Mouse (Mus musculus) cerebellum, adult 9-10 months (tissue): ENCODE measurements around the gene Zfp758.

ENCODE experiments used
- DNase-seq: peaks from one replicate; pipeline ENCODE4 v3.0.0; 2022

Zfp758 gene

DNA sequence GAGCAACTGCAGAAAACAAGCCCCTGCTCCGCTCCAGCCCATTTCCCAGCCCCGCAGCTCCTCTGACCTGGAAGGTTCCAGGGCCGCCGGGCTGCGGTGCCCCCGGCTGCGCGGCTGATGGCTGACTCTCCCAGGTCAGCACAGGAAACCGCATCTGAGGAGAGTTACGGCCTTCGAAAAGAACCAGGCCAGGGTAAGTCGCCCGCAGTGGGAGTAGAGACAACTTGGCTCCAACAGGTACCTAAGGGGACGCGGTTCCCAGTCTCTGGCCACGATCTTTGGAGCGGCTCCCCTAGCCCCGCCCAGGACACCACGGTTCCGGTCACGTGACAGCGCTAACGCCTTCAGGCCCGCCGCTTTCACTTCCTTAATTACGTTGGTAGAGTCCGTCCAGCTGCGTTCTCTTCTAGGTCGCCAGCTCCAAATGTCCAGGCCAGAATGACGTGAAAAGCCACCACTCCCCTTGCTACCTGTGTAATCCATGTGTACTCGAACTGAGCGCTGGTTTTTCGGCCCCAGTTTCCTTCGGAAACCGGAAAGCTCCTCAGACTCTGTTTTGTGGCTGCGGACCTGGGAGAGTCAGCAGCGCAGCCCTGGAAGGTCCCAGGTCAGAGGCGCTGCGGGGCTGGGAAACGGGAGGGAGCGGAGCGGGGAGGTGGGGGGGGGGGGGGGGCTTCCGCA is at the start of gene Zfp758, which contains the start of gene Zfp944:
TSS of gene Zfp758 (plus strand) at position 353 of the 681 bp plus-strand sequence.
TSS of gene Zfp944 (minus strand) at position 300 of the 681 bp plus-strand sequence.
- peak; percentile 56 for DNase-seq

DNA sequence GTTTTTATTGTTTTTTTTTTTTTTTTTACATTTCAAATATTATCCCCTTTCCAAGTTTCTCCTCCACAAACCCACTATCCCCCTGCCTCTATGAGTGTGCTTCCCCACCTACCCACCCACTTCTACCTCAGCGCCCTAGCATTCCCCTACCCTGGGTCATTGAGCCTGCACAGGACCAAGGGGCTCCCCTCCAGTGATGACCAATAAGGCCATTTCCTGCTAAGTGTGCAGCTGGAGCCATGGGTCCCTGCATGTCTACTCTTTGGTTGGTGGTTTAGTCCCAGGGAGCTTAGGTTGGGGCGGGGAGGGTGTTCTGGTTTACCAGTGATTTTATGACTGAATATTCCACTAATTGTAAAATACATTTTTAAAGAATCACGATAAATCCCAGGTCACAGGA is 47.0 kb upstream of the Zfp758 start:
- peak; percentile 12 for DNase-seq

DNA sequence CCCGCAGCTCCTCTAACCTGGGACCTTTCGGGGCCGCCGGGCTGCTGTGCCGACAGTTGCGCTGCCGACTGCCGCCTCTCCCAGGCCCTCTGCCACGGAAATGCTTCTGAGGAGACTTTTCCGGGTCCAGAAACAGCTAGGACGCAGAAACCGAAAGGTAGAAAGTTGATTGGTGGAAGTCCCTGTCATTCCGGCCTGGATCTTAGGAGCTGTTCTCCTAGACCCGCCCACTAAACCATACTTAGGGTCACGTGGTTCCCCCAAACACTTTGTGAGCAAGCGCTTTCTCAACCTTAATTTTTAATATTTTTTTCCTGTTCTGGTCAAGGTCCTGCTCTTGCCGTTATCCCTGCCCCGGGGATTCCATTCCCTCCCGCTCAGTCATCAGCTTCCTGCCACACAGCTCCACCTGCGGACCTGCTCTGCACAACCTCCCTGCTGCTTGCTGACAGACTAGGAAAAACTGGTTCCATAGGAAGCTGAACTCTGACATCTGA is 46.5 kb upstream of the Zfp758 start, which contains the start of gene CT030661.1:
TSS of gene CT030661.1 (minus strand) at position 108 of the 497 bp plus-strand sequence.
- peak; percentile 97 for DNase-seq

DNA sequence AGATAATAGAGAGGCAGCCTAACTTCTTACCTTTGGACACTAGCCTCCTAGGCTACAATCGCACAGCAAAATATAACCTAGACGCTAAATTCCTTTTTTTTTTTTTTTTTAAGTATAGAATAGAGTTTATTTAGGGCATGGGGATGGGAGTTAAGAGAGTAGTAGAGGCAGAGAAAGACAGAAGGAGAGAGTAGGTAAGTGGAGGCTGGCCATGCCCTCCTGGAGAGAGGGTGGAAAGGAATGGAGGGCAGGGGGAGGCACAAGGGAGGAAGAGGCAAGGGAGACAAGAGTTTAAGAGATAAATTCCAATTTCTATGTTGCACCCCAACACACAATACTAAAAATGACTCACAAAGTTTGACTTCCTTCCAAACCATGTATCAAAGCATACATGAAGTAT is 46.0 kb upstream of the Zfp758 start:
- peak; percentile 13 for DNase-seq

DNA sequence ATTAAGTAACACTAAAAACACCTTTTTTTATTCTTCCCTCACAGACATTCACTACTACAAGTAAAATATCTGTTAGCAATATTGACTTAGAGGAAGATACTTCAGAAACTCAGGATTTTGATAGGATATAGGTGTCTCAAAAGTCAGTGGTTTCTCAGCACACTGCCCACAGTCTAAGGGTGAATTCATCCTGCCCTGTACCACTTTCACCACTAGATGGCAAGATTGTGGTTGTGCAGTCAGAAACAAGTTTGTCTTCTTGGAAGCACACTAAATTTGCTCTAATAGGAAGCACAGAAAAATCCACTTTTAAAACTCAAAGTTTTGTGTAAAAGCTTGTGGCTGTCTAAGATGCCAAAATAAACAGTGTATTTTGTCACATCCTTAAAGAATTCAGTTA is 8.5 kb upstream of the Zfp758 start:
- DNase-seq: no peak

DNA sequence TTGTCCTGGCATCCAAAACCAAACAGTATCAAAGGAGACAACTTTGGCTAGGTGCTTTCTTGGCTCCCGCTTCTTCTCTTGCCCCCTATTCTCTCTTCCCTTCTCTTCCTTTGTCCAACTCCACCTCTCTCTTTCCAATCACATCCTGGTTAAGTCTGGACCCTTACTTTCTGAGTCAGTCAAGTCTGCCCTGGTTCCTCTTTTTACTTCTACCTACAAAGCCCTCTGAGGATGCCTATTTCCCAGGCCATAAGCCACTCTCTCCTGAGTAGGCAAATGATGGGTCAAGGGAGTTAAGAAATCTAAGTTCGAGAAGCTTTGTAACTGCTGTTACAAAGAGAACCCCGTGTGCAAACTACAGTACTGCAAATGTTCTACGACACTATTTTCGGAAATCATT is 681 bp upstream of the Zfp758 start:
- DNase-seq: peak; percentile 6

DNA sequence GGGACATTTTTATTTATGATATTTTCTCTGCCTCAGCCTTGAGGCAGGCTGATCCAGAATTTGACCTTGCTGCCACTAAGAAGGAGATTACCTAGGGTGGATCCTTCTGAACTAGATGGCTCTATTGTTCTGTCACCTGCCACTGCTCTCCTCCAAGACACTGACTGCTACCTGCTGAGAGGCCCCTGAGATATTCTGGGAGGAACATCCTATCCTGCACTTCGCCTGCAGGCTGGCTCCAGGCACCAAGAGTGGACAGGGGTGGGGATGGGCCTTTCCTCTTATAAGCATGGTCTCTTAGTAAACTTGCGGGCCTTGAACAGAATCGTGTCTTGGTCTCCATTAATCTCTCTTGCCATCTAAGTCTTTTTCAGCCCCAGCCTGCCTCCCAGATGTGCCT is 2.6 kb downstream of the Zfp758 start:
- DNase-seq: no peak

DNA sequence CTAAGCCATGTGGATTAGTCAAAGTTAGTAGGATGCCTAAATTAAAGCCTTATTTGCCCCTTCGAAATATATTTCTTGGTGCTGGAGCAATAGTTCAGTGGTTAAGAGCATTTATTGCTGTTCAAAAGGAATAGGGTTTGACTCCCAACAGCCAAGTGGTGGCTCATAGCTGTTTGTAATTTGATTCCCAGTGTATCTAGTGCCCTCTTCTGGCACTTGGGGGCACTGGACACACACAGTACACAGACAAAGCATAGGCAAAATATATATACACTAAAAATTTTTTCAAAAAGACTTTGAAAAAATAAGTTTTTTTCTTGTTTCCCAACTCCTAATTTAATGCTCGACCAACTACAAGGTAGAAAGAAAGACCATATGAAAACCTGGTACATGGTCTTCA is 49.5 kb downstream of the Zfp758 start:
- DNase-seq: no peak

DNA sequence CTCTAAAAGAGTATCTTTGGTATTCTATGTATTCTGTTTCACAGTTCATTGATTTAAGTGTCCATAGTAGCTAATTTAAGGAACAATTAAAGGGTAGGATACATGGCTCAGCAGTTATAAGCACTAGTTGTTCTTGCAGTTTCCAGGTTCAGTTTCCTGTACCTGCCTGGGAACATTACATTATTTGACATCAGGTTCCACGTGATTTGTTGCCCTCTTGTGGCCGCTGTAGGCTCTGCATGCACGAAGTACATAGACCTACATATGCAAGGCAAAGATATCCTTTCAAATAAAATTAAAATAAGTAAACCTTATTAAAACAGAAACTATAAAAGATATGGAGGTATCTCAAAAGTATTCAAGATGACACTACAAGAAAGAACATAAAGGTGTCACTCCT is 56.3 kb downstream of the Zfp758 start:
- peak; percentile 65 for DNase-seq

DNA sequence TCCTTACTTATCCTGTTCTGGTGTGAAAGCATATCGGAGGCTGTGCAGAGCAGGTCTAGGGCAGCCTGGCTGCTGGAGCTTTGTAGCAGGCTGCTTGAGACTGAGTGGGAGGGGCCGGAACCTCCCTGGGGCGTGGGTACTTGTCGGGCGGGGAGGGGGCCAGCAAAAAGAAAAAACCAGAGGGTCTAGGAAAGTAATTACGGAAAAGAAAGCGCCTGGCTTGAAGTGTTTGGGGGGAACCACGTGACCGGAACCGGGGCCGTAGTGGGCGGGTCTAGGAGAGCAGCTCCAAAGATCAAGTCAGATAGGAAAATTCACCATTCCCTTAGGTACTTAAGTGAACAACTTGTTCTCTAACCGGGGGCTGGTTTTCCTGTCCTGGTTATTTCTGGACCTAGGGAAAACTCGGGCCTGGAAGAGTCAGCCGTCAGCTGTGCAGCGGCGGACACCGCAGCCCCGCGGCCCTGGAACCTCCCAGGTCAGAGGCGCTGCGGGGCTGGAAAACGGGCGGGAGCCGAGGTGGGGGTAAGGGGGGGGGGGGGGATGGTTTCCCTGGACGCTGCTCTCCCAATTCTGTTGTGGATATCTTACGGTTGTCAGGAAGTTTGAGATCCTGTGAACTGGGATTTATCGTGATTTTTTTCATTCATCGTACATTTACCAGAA is 62.8 kb downstream of the Zfp758 start, which contains the start of gene Zfp946:
TSS of gene Zfp946 (plus strand) at position 271 of the 666 bp plus-strand sequence.
- DNase-seq: peak; percentile 81

DNA sequence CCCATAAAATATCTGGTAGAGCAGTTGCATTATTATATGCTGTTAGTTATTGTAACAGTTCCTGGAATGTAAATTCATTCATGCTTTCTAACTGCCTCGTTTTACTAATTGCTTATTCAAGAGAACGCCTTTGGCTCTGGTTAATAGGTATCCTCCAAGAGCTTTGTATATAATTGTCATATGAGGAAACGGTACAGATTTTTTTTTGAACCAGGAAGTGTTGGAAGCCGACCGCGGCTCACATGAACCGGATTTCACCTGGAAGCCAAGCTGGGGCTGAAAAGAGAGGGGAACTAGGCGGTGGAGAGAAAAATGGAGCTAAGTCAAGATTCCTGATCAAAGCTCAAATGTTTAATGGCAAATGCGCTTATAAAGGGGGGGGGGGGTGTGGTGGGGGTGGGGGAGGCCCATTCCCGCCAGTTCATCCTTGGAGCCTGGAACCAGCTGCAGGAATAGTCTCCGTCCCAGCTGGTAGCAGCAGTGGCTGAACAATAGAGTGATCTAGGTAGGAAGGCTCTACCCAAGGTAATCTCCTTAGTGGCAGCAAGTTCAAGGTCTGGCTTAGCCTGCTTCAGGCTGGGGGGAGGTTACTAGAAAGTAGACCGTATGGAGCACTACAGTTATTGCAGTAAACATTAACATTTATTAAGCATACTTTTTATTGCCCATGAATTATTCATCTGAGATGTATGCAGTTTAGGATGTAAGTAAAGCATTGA is 63.5 kb downstream of the Zfp758 start:
- DNase-seq: peak; percentile 43
